Mouse (Mus musculus) liver, adult 2 months (tissue): ENCODE data around the gene Ppp4r2.

Source experiments
- CTCF ChIP-seq: fragments of 200-500 bp; IDR thresholded peaks from 2 replicates; pipeline ENCODE4 v1.5.1; 2011; ENCODE audit warnings: low read depth, low read length, control low read depth
- POLR2A ChIP-seq: fragments of 200-500 bp; IDR thresholded peaks from 2 replicates; pipeline ENCODE4 v1.6.1; 2011; ENCODE audit warnings: low read length, control low read depth; ENCODE audit not compliant: insufficient read depth; ENCODE audit errors: extremely low read depth

GRCm38 (mm10) chr6:100878546-100878945 is 45.1 kb downstream of the Ppp4r2 start:
- no peak for TF ChIP-seq POLR2A
- TF ChIP-seq CTCF, result no peak
